Mouse (Mus musculus) heart, embryonic 16.5 days (tissue): Measurements from ENCODE around the gene Srsf6. TPM values are rescaled to one million over a fixed set of nuclear protein-coding genes. Genes with fewer than 3 reads are reported as not detected.
"Not testable (repeated sequence)": the region's sequence is repeated elsewhere in the genome, so short reads cannot be mapped to it uniquely, and the experiment has no call there.

ENCODE experiments used
- ATAC-seq: fragments of 200-750 bp; cut with Nextera tagmentation; replicated peaks from 2 replicates; pipeline ENCODE4 v1.8.0; 2017; ENCODE audit warnings: moderate number of reproducible peaks; ENCODE audit not compliant: insufficient read depth, low FRiP score; ENCODE audit errors: extremely low read depth
- H3K27ac ChIP-seq: fragments of 300-500 bp; sonication (generic); 2 replicates; pipeline ENCODE4 v1.5.1; 2014; ENCODE audit warnings: mild to moderate bottlenecking, low read length, control low read depth, moderate library complexity
- H3K27me3 ChIP-seq: fragments of 300-500 bp; sonication (generic); 2 replicates; pipeline ENCODE4 v1.6.1; 2014; ENCODE audit warnings: low read length, mixed read lengths; ENCODE audit not compliant: control insufficient read depth, insufficient read depth
- H3K36me3 ChIP-seq: fragments of 300-500 bp; sonication (generic); 2 replicates; pipeline ENCODE4 v1.6.1; 2014; ENCODE audit not compliant: control insufficient read depth, insufficient read depth
- H3K4me1 ChIP-seq: fragments of 300-500 bp; sonication (generic); 2 replicates; pipeline ENCODE4 v1.6.1; 2014; ENCODE audit warnings: low read length, mixed read lengths; ENCODE audit not compliant: control insufficient read depth, insufficient read depth
- H3K4me2 ChIP-seq: fragments of 300-500 bp; sonication (generic); 2 replicates; pipeline ENCODE4 v1.6.1; 2014; ENCODE audit warnings: low read depth, mild to moderate bottlenecking, control low read depth, low read length
- H3K4me3 ChIP-seq: fragments of 300-500 bp; sonication (generic); 2 replicates; pipeline ENCODE4 v1.5.1; 2014; ENCODE audit warnings: mild to moderate bottlenecking, control low read depth, low read length
- H3K9ac ChIP-seq: fragments of 300-500 bp; sonication (generic); 2 replicates; pipeline ENCODE4 v1.6.1; 2014; ENCODE audit warnings: low read length, control low read depth
- H3K9me3 ChIP-seq: fragments of 300-500 bp; sonication (generic); replicated peaks from 2 replicates; pipeline ENCODE4 v1.6.1; 2016; ENCODE audit warnings: low read length; ENCODE audit not compliant: control insufficient read depth
- WGBS: fragments of 180-500 bp; shearing (Covaris S2); extraction: QIAGEN DNeasy Blood & Tissue Kit; methylation state at CpG from one replicate; pipeline ENCODE4 v1.1.7; 2014; 5-methylcytosine and 5-hydroxymethylcytosine counted together
- polyA plus RNA-seq: library from polyadenylated mRNA; unstranded; fragments of >200 nt; fragmentation: Nextera tagmentation; extraction: Ambion mirVana; gene quantifications from 2 replicates; pipeline ENCODE4 v1.2.1, GENCODE M21; 2015

Gene Srsf6
- polyA plus RNA-seq, result 112 and 129 TPM in 2 replicates

- Histone ChIP-seq H3K9me3 (no peaks in the 10 kb centered on the region), H3K27me3 (0 out of 2 replicates have a peak, but pooled peaks cover 3% of the 10 kb centered on the region), H3K27ac (peak within 1 kb of the TSS; percentile 98), H3K4me1 (peaks cover 11% of the 10 kb centered on the region), H3K9ac (peak within 1 kb of the TSS; percentile 100), H3K4me3 (peak within 1 kb of the TSS; percentile 99), H3K4me2 (peak within 1 kb of the TSS; percentile 93), H3K36me3 (peaks cover 22% of the 10 kb centered on the region)
- WGBS, result under 1% methylated on average over 68 of the region's 68 CpGs
- ATAC-seq, result peak; percentile 95
Measured at GRCm38 (mm10) chr2:162931123-162931673, at the start of gene Srsf6. Gene Srsf6 (plus strand): TSS chr2:162931528.

GRCm38 (mm10) chr2:162884101-162884500 lies 47.2 kb upstream of the Srsf6 start:
- H3K4me3 ChIP-seq, result no peak overlapping the region
- no peaks in the 10 kb centered on the region for H3K27me3 ChIP-seq
- no peaks in the 10 kb centered on the region for H3K9me3 ChIP-seq
- no peaks in the 10 kb centered on the region for H3K4me1 ChIP-seq
- WGBS, result 48% methylated on average over 2 of the region's 2 CpGs
- H3K4me2 ChIP-seq, result no peak overlapping the region
- no peak overlapping the region for H3K9ac ChIP-seq
- no peak overlapping the region for H3K27ac ChIP-seq
- no peak for ATAC-seq
- H3K36me3 ChIP-seq, result no peaks in the 10 kb centered on the region

GRCm38 (mm10) chr2:162887121-162887520 lies 44.2 kb upstream of the Srsf6 start:
- no peak for ATAC-seq
- Histone ChIP-seq H3K4me1 (no peaks in the 10 kb centered on the region), H3K4me2 (no peak overlapping the region), H3K4me3 (no peak overlapping the region), H3K9ac (no peak overlapping the region), H3K36me3 (no peaks in the 10 kb centered on the region), H3K9me3 (no peaks in the 10 kb centered on the region), H3K27ac (no peak overlapping the region), H3K27me3 (no peaks in the 10 kb centered on the region)
- 75% methylated on average over 5 of the region's 5 CpGs for WGBS

- no peaks in the 10 kb centered on the region for H3K9me3 ChIP-seq
- no peak overlapping the region for H3K27ac ChIP-seq
- no peaks in the 10 kb centered on the region for H3K27me3 ChIP-seq
- H3K36me3 ChIP-seq, result no peaks in the 10 kb centered on the region
- 77% methylated on average over 8 of the region's 8 CpGs for WGBS
- no peak overlapping the region for H3K4me3 ChIP-seq
- H3K4me2 ChIP-seq, result no peak overlapping the region
- no peak for ATAC-seq
- no peaks in the 10 kb centered on the region for H3K4me1 ChIP-seq
- no peak overlapping the region for H3K9ac ChIP-seq
Measured at GRCm38 (mm10) chr2:162888677-162889076, 42.7 kb upstream of the Srsf6 start.

GRCm38 (mm10) chr2:162889191-162889590 lies 42.1 kb upstream of the Srsf6 start:
- Histone ChIP-seq H3K4me2 (no peak overlapping the region), H3K4me3 (no peak overlapping the region), H3K27ac (no peak overlapping the region), H3K9me3 (no peaks in the 10 kb centered on the region), H3K27me3 (no peaks in the 10 kb centered on the region), H3K36me3 (no peaks in the 10 kb centered on the region), H3K4me1 (no peaks in the 10 kb centered on the region), H3K9ac (no peak overlapping the region)
- WGBS, result 64% methylated on average over 7 of the region's 7 CpGs
- no peak for ATAC-seq

- H3K27me3 ChIP-seq, result no peaks in the 10 kb centered on the region
- H3K4me2 ChIP-seq, result no peak overlapping the region
- no peaks in the 10 kb centered on the region for H3K4me1 ChIP-seq
- 67% methylated on average over 12 of the region's 12 CpGs for WGBS
- ATAC-seq, result no peak
- H3K9me3 ChIP-seq, result no peaks in the 10 kb centered on the region
- no peak overlapping the region for H3K9ac ChIP-seq
- H3K36me3 ChIP-seq, result no peaks in the 10 kb centered on the region
- no peak overlapping the region for H3K27ac ChIP-seq
- H3K4me3 ChIP-seq, result no peak overlapping the region
Measured at GRCm38 (mm10) chr2:162889731-162890130, 41.6 kb upstream of the Srsf6 start.

GRCm38 (mm10) chr2:162892979-162893378 lies 38.3 kb upstream of the Srsf6 start:
- H3K9me3 ChIP-seq, H3K36me3 ChIP-seq, H3K27me3 ChIP-seq, H3K9ac ChIP-seq, H3K4me2 ChIP-seq, H3K4me1 ChIP-seq, H3K27ac ChIP-seq, ATAC-seq, H3K4me3 ChIP-seq: not testable (repeated sequence)
- WGBS, result 77% methylated on average over 3 of the region's 3 CpGs

- not testable (repeated sequence) for H3K9me3 ChIP-seq, ATAC-seq, H3K4me1 ChIP-seq, H3K4me2 ChIP-seq, H3K9ac ChIP-seq, H3K27ac ChIP-seq, H3K4me3 ChIP-seq, H3K27me3 ChIP-seq, H3K36me3 ChIP-seq
- 91% methylated on average over 20 of the region's 20 CpGs for WGBS
Measured at GRCm38 (mm10) chr2:162899256-162899655, 32.1 kb upstream of the Srsf6 start.

GRCm38 (mm10) chr2:162899880-162900589 lies 31.3 kb upstream of the Srsf6 start:
- ATAC-seq, result no peak
- Histone ChIP-seq H3K27me3 (no peaks in the 10 kb centered on the region), H3K9ac (no peak overlapping the region), H3K36me3 (no peaks in the 10 kb centered on the region), H3K4me1 (peaks cover 5% of the 10 kb centered on the region; the same call in 1 of the 2 replicates), H3K27ac (no peak overlapping the region), H3K4me2 (no peak overlapping the region), H3K9me3 (no peaks in the 10 kb centered on the region), H3K4me3 (no peak overlapping the region)
- 58% methylated on average over 12 of the region's 12 CpGs for WGBS
